Mouse (Mus musculus) myocyte (in vitro differentiated cells): ENCODE measurements at regions not wholly inside any gene's neighbourhood (a gene's known extent, or its start where the extent isn't known, plus 50 kb on each side); places are given as distances from the start of the nearest gene placed in this dataset.

Experiments used
- CEBPB ChIP-seq: IDR thresholded peaks from 2 replicates; pipeline ENCODE4 v1.6.1; 2011; ENCODE audit warnings: mild to moderate bottlenecking, moderate library complexity; ENCODE audit not compliant: poor library complexity, insufficient read depth, severe bottlenecking
- POLR2A ChIP-seq: IDR thresholded peaks from one replicate; pipeline ENCODE4 v1.6.1; 2011; ENCODE audit warnings: low read depth, mild to moderate bottlenecking, control low read depth, moderate library complexity; ENCODE audit not compliant: insufficient read length
- POLR2AphosphoS2 ChIP-seq: IDR thresholded peaks from one replicate; pipeline ENCODE4 v1.6.1; 2011; ENCODE audit warnings: low read depth, control low read depth; ENCODE audit not compliant: insufficient read length
- TCF12 ChIP-seq: IDR thresholded peaks from one replicate; pipeline ENCODE4 v1.6.1; 2011; ENCODE audit warnings: mild to moderate bottlenecking, control low read depth; ENCODE audit not compliant: poor library complexity, insufficient read depth, severe bottlenecking
- USF1 ChIP-seq: IDR thresholded peaks from one replicate; pipeline ENCODE4 v1.6.1; 2011; ENCODE audit warnings: low read depth, mild to moderate bottlenecking, control low read depth, moderate library complexity

DNA sequence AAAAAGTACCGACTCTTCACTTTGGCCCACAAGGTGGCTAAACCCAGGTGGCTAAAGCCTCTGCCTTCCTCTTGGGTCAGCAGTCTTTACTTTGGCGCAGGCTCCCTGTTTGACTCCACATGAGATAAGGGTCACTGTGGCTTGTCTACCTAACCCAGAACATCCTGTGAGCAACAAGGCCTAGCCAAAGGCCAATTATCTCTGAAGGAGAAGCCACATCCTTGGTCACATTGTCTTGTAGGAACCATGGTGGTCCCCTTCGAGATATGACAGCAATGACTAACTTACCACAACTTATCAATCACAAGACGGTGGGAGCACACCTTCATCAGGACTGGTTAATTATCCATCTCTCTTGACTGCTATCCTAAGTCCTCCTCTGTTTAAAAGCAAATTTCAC is 73.3 kb upstream of the Pja1 start:
- TF ChIP-seq POLR2AphosphoS2 (no peak), POLR2A (no peak), USF1 (no peak), CEBPB (no peak), TCF12 (no peak)
